Mouse (Mus musculus) layer of hippocampus, adult 9-10 months (tissue): ENCODE results near the gene Serpina11.
A peak's percentile ranks its signal among the peaks of the same experiment; 100 is the strongest.

ENCODE experiments used
- DNase-seq: peaks from one replicate; pipeline ENCODE4 v3.0.0; 2022; ENCODE audit warnings: low spot score

Serpina11 gene

DNA sequence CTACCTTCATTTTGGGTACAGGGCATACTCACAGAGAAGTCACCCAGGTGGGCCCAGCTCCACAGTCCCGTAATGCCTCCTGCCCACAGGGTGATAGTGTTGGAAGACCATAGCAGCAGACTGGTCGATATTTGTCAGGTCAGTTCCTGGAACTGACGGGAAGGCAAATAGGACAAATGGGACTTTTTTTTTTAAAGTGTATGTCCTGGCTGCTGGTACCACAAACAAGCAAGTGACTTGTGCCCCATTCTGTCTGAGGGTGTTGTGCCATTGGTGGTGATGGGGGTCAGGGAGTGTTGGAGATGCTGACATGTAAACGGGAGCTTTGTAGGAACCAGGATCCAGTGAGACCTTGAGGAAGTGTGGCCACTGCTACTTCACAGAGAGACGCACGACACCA, at the start of gene Serpina11:
Serpina11 (minus strand) TSS at position 101 of the 400 bp plus-strand sequence.
- DNase-seq: no peak

DNA sequence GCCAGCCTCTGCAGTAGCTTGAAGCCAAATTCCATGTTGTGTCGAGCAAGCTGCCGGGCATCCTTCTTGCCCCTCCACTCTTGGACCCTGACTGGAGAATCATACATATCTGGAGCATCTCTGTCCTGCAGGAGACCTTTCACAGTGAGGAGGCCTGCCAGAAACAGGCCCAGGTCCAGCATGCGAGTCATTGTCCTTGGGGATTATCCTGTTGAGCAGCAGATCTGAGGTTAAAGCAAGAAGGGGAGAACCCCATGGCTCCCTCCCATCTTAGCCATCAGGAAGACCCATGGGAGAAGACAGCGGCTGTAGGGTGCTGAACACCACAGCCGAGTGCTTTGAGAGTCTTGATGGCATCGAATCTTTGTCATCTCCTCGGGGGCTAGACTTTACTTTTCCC, 48.4 kb upstream of the Serpina11 start:
- DNase-seq: no peak

DNA sequence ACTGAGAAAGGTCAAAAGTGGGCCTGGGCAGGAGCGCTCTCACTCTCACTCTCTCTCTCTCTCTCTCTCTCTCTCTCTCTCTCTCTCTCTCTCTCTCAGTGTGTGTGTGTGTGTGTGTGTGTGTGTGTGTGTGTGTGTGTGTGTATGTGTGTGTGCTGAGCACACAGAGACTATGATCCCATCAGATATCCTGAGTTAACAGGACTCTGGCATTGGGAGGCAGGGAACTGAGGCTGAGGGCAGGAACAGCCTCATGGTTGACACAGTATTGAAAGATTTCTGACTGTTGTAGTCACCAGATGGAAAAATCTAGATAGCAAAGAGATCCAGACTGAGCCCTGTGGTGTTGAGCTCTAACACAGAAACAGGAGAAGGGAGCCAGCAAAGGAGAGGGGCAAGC, 44.0 kb upstream of the Serpina11 start:
- no peak for DNase-seq

DNA sequence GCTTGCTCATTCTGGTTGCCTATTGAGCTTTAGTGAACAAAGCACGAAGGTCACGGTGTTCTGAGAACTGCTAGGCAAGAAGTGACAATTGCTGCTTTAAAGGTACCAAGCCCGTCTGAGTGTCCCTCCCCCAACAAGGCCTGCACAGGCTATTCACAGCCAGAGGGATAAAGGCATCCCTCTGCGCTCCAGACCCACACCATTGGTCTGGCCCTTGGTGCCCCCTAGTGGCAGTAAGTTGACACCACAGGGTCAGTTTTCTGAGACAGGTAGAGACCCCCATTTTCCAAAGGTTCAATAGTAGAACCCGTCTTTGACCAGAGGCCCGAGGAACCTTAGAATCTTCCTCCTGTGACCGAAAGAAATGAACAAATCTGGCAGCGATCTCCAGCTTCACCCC, 40.2 kb upstream of the Serpina11 start:
- DNase-seq: no peak

DNA sequence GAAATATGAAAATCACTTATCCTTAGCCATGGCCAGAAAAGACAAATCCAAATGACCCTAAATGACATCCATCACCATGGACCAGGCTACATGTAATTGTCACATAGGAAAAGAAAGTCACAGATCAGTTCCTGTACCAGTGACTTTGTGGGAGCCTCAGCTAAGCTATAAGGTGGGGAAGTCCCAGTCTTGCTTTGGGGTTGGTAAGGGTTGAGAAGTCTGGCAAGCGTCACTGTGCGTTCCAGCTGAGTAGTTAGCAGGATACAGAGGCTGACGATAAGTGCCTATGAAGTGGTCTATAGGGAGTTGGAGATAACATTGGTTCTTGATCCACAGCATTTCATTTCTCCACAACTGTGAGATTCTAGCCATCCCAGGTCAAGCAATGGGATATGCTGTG, 25.5 kb upstream of the Serpina11 start:
- no peak for DNase-seq

DNA sequence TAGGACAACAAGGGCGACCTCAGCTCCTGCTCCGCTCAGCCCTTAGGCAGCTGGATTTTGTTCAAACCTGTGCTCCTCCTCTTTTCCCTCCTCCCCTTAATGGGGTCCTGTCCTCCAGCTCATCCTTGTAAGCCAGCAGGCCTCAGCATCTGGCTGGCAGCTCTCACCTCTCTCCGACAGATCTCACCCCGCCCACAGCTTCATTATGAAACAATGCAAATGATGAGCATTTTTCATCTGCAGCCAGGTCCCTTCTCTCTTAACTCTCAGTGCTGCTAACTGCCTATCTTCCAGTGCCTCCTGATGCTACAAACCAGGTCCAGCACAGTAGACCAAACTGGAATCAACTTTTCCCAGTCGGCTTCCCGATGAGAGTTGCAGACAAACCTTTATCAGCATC, 23.9 kb upstream of the Serpina11 start, which contains the start of gene Serpina9:
Serpina9 (minus strand) TSS at position 136 of the 400 bp plus-strand sequence.
- DNase-seq: no peak

DNA sequence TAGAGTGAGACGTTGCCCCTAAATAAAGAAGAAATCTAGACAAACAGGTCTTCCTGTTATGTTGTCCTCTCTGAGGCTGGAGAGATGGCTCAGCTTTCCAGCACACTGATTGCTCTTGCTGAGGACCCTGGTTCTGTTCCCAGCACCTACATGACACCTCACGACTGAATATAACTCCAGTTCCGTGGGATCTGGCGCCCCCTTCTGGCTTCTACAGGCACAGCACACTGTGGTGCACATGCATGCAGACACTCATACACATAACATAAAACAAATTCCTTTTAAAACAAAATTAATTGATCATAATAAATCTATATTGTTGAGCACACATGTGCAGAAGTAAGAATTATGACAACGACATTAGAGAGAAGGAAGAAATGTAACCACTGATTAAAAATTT, 14.9 kb upstream of the Serpina11 start:
- no peak for DNase-seq

DNA sequence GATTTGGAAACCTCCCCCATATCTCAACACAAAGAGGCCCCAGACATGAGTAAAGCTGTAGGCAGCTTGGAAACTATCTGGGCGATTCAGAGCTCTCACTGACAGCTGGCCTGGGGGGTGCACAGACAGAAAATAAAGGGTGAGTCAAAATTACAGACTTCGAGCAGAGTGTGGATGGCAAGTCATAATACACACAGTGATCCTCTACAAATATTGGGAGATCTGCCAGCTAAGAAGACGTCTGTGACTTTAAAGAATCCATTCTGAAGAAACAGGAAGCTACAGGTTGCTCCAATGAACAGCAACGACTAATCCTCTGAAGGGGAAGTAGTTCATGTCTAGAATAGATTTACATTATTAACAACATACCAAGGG, 13.5 kb upstream of the Serpina11 start:
- DNase-seq: no peak

DNA sequence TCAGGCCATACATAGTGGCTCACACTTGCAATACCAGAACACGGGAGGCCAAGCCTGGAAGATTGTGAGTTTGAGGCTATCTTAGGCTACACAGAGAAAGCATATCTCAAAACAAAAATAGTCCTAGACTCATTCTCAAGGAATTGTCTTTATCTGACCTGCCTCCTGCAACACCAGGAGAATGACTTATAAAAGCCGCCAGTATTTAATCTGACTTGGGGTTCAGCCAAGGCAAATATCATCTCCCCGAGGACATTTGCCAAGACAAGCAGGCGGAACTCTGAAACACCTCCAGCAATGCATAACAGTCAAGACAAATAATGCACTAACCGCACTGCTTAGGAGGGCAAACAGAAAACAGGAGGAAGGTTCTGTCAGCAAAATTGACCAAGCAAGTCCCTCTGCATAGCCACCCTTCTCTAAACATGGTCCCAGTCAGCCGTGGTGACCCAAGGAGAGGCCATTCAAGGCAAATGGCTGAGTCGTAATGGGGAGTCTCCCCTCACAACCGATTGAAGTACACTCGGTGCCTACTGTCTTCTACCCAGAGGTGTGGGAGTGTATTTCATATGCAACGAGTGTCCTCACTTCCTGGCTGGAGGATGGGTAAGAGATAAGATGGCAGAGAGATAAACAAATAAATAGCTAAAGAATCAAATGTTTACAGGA, 12.9 kb upstream of the Serpina11 start:
- DNase-seq: no peak

DNA sequence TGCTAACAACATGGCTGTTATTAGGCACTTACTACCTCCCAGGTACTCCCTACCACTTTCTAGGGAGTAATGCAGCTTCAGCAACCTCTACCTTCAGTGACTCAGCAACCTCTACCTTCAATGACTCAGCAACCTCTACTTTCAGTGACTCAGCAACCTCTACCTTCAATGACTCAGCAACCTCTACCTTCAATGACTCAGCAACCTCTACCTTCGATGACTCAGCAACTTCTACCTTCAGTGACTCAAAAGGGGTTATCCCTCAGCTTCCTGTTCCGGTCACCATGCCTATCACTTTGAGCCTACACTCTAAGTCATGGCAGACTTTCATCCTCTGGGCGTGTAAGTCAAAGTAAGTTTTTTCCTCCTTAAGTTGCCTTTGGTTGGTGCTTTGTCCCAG, 10.8 kb upstream of the Serpina11 start:
- no peak for DNase-seq

DNA sequence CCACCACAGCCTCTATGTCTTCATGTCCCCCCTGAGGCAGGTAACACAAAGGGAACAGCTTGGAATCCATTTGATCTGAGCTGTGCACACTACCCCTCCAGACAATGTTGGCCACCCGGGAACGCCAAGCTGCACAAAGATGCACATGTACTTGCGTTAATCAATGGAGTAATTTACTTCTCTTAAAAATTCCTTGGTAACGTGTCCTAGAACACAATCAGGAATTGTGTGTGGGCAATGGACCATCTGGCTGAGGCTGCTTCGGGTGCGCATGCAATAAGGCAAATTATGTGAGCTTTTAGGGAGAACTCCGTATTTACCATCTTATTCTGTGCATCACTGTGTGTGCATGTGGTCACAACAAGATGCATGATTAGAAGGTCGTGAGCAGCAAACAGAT, 9.9 kb upstream of the Serpina11 start:
- peak; percentile 59 for DNase-seq

DNA sequence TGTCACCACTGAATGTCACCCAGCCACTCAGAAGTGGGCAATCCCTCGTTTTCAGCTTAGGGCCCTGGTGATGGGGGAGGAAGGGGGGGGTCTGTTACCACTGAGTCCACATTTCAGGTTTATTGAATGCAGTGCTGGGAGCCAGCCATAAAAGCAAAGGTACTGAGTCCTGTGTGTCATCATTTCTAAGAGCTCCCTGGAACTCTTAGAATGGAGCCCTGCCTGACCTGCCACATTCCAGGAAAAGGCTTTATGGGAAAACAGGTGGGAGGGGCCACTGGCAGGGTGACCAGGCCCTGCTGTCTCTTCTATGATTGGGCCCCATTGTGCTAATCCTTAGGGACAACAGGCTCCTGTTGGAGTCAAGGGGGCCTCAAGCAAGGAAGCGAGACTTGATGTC, 6.8 kb upstream of the Serpina11 start:
- DNase-seq: no peak

DNA sequence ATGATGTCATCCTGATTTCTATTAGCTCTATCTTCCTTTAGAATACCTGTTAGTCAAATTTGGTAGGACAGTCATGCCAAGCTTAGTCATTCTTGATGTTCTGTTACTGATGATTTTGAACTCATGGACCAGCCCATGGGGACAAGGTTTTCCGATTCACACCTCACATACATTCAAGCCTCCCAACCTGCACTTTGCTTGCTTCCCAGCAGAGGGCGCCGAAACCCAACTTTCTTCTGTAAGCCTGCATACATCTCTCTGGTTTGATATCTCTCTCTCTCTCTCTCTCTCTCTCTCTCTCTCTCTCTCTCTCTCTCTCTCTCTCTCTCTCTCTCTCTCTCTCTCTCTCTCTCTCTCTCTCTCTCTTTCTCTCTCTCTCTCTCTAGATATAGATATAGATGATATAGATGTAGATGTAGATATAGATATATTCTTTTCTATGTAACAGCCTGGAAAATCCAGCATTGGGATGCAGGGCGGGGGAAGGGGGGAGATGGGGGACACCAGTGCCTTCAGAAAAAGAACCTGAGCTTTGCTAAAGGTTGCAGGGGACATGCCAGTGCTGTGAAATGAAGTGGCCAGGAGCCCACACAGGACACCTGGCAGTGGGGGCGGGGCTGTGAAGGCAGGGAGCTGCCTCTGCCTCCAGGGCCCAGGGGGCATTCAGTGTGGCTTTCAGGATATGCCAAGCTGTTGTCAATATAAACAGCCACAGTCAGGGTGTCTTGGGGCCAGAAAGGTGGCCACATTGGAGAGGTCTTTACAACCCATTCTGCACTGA, 5.7 kb upstream of the Serpina11 start:
- peak; percentile 83 for DNase-seq

DNA sequence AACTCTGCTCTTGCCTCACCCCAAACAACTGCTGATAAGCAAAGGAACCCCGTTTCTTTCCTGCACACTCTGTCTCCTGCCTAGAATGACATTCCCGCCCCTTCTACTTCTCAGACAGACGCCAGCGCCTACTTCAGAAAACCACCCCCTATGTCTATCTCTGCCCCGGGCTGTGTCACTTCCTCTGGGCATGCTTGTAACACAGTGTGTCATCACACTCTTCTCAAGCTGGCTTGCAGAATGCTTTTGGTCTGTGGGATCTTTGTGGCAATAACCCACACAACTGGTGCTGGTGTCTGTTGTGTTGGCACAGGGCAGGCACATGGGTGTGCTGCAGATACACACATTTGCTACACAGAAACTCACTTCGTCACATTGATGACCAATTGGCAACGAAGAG, 3.2 kb upstream of the Serpina11 start:
- DNase-seq: no peak

DNA sequence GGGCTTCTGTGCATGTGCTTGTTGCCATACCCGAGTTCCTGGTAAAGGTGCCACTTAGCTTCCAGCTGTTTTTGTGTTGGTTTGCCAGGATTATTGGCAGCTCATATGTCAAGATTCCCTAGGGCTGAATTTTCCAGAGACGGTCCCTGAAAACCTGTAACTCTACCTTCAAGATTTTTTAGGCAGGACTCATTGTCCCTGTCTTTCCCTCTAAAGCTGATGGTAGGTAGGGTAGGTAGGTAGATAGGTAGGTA, 316 bp downstream of the Serpina11 start:
- no peak for DNase-seq

DNA sequence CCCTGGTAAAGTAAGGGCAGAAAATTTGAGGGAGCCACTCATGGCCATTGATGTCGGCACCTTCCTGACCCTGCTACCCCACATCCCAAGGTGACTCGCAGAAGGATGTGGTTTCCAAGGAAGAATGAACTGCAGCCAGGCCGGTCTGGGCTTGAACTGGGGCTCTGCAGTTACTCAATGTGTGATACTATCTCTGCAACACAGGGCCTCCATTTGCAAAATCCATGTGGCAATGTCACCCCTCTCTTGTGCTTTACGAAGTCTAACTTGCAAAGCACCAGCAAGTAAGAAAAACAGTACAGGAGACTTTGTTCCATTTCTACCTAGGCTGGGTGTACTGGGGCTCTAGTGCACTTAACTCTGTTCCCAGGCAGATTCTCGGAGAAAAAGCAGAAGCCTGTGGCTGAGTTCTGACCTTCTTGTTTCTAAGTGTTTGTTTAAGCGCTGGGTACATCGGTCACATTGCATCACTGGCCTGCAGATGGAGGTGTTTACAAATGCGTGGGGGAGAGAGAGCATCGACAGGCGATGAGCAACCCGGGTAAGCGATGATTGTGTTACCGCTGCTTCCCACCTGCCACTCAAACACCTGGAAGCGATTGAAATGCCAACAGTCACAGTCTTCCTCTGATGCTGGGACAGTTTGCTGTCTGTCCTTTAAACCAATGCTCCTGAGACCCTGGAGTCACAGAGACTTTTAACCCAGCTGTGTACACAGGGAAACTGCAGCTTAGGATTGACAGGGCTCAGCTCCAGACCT, 823 bp downstream of the Serpina11 start:
- no peak for DNase-seq

DNA sequence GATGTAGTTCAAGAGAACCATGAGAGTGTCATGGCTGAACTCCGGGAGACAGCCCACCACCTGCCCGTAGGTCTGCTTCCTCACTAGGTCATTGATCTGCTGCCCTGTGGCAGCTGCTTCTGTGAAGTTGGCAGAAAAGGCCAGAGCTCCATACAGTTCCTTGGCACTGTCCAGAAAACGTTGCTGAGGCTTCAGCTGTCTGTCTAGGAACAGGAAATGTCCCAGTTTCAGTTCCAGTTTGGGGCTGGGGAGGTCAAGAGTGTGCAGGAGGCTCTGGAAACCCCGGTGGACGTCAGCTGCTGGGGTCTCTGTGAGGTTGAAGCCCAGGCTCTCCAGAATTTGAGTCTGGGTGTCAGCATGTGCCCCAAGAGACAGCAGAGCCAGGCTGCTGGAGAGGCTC, 3.9 kb downstream of the Serpina11 start:
- DNase-seq: no peak

DNA sequence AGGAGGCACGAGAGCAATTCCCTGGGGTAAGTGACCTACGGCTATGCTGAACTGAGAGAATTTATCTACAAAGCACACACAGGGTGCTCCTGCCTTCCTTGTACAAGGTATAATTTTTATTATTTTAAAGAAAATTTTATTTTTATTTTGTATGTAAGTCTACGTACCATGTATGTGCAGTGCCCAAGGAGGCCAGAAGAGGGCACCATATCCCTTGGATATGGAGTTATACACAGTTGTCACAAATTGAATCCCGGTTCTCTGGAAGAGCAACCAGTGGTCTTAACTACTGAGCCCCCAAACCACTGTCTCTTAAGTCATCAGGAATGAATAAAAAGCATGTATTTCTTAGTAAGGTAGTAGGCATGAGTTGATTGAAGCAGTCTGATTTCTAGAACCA, 4.8 kb downstream of the Serpina11 start:
- peak; percentile 59 for DNase-seq

DNA sequence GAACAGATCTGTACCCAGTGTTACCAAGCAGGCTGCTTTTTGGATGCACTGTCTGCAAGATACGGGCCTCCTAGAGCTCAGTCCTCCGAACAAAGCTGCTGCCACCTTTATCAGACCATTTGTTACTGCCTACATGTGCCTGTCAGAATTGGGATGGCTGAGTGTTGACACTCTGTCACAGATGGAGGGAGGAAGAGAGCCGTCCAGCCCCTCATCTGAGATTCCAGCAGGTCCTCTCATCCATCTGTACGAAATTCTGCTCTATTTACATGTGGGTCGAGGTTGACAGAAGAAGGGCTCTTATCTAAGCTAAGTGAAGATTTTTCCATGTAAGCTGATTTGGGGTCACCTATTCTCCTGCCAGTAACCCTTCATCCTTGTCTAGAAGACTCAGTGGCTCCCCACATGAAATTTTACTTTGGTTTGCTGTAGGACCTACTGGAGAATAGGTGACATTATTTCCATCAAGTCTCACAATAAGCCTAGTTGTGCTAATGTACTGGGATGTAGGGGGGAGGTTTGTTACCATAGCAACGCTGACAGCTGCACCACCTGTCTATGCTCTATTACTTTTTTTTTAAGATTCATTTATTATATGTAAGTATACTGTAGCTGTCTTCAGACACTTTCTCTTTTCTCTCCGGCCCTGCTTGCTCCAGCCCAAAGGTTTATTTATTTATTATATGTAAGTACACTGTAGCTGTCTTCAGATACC, 8.0 kb downstream of the Serpina11 start:
- no peak for DNase-seq

DNA sequence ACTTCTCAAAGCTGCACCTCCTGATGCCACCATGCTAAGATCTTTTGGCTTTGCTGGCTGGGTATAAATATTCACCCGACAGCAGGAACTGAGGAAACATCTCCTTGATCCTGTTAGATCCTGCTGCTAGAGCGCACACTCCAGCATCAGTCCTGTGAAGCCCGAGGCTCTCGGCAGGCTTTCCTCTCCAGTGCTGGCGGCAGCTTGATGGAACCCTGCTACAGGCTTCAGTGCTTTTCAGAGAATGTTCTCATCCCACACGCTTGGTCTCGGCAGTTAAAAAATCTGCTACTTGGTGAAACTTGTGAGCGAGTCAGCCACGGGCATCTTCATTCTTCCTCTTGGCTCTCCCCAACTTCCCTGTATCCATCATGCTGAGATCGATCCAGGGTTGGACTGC, 11.5 kb downstream of the Serpina11 start:
- no peak for DNase-seq

DNA sequence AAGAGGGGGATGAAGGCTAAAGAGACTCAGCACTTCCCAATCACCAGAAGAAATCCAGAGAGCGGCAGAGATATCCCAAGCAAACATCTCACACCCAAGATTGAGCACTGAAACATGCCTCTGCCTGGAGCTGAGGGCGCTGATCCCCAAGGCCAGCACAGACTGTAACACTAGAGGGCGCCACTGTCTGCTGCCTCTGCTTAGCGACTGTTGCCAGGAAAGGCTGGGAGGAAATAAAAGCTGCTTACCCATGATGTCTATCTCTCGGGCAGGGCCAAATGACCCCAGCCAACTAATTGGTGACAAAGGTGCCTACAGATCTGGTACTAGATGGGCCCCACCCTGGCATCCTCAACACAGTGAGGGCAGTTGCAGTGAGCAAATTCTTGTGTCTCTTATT, 11.9 kb downstream of the Serpina11 start:
- no peak for DNase-seq

DNA sequence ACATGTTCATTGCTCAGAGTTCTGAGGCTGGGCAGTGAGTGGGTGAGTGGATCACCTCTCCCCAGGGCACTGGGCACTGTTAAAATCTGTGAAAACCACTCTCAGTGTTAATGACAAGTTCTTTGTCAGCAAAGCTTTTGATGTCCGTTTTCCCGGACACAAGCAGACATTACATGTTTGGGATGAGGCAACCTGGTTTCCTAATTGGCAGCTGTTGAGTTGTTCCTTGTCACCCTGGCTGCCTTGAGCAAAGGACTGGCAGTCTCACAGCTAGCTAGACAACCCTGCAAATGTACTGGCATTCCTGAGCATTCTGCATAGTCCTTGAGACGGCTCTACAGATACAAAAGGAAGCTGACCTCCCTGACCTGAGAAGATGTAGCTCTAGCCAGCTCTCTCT, 12.7 kb downstream of the Serpina11 start:
- no peak for DNase-seq

DNA sequence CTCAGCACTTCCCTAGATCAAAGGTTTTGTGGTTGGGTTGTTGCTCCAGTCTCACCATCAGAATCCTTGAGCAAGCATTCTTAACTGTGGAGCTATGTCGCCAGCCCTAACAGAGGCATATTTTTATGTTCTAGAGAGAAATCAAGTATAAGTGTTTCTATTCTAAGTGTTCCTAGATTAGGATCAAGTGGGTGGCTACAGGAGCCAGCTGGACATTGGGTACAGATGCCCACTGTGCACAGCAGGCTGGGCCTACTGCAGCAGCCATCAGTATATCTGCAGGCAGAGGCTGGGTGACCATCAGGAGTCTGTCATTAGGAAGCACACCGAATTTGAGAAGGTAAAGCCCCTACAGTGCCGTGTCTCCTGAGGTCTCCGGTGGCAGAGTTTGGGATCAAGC, 18.7 kb downstream of the Serpina11 start:
- DNase-seq: no peak
